Mouse (Mus musculus): Measurements from ENCODE around the gene Gm36028.

- TF ChIP-seq CTCF (IDR thresholded peaks at IDR 0.05; ENCODE audit: borderline replicate concordance, insufficient read depth, low read length) (no peak), POLR2A (IDR thresholded peaks at IDR 0.05; ENCODE audit: low read depth, low read length) (no peak)
Observed at GRCm38 (mm10) chr16:37865841-37866240, 4.9 kb upstream of the Gm36028 start.

All from embryonic fibroblast, embryonic 13.5 days (primary cell).